Mouse (Mus musculus) left cerebral cortex, adult 8-10 months (tissue): ENCODE measurements around the gene Ccdc152. TPM values are rescaled to one million over a fixed set of nuclear protein-coding genes. Genes with fewer than 3 reads are reported as not detected.

Source experiments
- total RNA-seq, 4 experiments: library from RNA; stranded (reverse); gene quantifications; 2 replicates each; pipeline ENCODE4 v1.2.4; 2022

Gene Ccdc152
- total RNA-seq, 4 experiments from 2014 or later = not detected

Other genes starting within 250 kb of the Ccdc152 start
- gene Selenop, start 35.0 kb downstream of the Ccdc152 start, total RNA-seq = 100 to 1,000 TPM; 283 to 318 (median 295) TPM